Mouse (Mus musculus) CD4-positive, CD25-positive, alpha-beta regulatory T cell, adult 2 months (primary cell): Measurements from ENCODE around the gene Rtl1.

Experiments used
- DNase-seq: peaks from one replicate; pipeline ENCODE4 v3.0.0-alpha.2; 2012; ENCODE audit warnings: low read depth, low spot score

The Rtl1 gene

DNA sequence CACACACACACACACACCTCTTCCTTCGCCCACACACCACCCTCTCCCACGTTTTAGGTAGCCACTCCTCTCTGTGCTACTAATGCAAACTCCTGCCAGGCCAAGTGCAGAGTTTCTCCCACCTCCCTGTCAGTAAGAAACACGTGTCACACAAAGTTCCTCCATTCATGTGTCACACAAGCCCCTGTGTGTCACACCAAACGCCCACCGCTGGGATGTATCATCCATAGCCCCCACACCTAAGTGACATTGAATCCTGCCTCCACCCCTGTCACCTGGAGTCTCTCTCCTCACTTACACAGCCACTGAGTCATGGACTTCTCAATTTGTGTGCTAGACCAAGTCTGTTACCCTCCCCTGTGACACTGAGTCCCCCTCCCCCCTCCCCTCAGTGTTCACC, 17.9 kb downstream of the Rtl1 start:
- no peak for DNase-seq

DNA sequence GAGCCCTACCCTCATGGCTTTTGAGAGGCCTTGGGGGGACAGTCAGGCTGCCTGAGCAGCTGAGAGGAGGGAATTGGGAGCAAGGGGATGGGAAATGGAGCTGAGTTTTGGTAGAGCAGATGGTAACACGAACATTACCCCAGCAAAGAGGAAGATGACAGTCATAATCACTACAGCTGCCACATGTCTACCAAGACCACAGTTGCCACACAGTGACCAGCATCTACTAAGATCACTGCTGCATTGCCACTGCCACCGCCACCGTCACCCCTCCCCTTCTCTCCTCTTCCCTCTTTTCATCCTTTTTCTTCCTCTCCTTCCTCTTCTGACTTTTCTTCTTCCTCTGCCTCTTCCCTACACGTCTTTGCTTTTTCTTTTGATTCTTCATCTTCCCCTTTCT, 27.9 kb downstream of the Rtl1 start:
- DNase-seq = no peak

DNA sequence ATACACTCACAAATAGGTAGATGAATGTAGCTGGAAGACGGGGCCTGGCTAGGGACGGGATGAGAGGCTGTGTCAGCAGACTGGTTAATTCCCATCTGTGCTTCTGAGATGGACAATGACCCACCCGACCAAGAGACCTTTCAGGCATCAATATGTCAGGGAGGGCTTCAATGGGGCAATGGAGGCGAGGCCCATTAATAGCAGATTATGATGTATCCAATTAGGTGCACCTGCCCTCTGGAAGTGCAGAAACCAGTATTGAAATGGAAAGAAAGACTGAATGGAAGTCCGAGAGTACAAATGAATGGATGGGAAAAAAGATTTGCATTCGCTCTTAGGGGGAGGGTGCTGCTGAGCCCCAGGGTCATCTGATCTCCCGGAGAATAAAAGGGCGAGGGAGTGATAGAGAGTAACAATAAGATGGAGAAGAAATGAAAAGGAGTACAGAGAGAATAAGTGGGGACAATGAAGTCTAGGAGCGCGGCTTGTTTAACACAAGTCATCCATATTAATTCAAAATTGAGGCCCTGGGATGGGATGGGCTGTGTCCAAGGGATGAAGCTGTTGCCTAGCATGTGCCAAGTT, 39.9 kb downstream of the Rtl1 start:
- DNase-seq = no peak

DNA sequence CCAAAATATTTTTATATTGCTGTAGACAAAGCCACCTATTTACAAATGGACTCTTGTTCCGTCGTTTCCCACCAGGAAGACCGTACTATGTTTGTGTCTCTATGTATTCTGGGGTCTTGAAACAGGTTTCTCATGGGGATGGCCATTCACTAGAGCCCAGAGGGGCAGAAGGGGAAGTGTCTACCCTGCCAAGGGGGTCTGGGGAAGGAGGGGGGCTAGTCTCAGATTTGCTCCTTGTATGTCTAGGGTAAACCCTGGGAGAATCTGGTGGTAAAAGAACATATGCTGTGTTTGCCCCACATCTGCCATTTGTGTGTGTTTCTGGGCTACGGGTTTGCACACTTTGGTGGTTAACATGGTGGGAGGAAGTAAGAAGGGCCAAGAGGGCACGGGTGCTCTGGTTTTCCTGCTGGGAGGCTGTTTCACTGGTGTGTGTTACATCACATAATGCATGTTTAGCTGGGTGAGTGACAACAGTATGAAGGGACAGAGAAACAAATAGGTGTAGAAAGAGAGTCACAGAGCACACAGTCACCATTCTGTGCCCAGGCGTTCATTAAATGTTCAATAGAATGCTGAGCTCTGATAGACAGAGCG, 41.1 kb downstream of the Rtl1 start:
- DNase-seq = no peak

DNA sequence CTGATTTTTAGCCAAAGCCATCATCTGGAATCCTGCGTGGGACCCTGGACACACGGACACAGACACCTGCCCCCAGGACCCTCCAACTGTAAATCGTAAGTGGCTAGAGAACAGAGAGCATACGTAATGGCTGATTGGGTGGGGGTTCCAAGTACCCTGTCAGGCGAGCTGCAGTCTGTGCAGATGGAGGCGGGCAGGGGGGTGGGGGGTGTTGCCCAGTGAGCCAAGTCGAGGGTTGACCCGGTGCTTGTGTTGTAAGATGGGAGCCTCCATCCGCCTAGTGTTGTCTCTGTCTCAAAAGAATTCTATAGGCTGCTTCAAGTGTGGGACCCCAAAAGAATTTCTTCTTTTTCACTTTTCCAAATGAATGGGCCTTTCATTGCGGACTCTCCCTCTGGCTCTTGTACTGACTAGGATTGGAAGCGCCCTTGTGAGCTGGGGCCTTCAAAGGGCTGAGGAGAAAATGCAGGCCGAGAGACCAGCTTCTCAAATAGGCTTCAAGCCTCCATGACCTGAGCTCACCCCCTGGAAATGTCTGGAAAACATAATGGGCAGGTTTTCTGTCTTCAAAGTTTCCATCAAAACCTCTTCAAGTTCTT, 41.8 kb downstream of the Rtl1 start:
- DNase-seq = no peak

DNA sequence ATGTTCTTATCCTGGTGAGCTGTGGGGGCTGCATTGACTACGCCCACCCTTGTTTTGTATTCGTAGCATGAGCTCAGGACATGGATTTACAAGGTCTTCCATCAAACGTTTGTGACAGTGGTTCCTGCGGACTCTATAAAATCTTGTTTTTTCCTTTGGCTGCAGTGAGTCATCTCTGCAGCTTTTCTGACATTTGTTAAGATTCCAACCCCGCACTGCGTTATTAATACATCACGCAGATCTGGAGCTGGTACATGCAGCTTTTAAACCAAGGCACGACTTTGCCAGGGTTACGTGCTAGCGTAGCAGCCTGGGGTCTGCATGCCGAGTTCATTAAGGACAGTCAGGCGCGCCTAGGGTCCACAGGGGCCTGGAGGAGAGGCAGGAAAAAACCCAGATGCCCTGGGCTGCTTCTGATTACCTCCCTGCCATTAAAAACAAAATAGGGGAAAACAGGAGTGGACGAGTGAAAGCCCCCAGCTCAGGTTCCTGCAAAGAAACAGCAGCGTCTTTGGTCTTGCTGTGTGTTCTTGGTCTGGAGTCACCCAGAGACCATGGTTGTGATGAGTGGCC, 44.2 kb downstream of the Rtl1 start:
- no peak for DNase-seq

DNA sequence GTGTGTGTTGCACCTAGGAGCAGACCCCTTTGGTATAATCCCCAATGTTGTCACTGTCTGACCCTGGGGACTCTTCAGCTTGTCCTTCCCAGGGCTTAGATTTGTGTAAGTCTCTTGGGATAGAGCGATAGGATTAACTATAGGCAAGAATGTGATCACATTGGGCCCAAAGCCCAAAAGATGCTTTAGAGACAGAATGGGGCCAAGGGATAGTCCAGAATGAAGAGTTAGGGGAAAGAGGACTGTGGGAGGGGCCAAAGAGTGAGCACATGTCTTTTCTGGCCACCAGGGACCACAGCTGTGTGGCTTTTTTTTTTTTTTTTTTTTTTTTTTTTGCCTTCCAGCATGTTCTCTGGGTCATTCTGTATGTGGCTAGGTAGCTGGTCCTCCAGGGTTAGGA, 46.6 kb downstream of the Rtl1 start:
- DNase-seq = no peak

DNA sequence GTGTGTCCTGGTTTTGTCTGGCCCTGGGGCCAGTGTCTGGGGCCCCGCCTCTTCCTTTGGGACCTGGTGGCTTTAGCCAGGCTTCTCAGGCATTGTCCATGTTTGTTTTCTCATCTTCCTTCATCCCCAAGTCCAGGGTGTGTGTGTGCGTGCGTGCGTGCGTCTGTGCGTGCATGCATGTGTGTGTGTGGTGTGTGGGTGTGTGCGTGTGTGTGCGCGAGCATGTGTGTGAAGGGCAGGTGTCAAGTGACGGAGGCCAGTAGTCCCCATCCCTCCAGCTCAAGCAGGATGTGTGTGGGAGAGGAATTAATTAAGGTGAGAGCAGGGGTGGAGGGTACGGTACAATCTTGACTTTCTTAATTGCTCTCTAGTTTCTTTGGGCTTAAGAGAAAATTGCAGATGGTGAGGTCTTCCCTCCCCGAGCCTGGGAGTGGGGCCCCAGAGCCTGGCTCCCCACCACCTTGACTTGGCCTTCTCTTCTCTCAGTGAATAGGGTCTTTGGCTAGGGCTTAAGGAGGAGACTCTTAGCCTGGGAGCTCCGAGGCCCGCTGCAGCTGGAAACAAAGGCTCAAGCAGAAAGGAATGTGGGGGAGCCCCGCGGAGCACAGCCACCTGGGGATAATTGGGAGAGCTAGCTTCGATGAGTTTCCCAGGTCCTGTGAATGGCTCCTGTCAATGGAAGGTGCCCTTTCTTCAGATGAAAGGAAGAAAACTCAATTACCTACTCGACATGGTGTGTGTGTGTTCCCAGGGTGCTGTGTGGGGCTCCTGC, 47.2 kb downstream of the Rtl1 start:
- peak; percentile 8 for DNase-seq

DNA sequence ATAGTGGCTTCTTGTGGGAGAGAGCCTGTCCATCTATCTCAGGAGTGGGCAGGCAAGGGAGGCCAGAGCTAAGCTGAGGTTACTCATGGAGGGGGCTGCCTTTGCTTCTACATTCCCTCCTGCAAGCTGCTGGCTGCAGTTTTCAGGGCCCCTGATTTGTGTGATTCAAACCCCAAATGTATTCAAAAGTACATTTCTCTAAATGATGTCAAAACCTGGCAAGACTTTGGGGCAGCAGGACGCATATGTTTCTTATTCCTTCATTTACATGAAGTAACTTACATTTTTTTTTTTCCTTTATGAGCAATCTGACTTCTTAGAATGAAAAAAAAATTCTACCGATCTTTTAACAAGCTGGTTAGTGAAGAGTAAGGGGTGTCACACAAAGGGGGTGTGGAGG, 48.4 kb downstream of the Rtl1 start:
- no peak for DNase-seq

DNA sequence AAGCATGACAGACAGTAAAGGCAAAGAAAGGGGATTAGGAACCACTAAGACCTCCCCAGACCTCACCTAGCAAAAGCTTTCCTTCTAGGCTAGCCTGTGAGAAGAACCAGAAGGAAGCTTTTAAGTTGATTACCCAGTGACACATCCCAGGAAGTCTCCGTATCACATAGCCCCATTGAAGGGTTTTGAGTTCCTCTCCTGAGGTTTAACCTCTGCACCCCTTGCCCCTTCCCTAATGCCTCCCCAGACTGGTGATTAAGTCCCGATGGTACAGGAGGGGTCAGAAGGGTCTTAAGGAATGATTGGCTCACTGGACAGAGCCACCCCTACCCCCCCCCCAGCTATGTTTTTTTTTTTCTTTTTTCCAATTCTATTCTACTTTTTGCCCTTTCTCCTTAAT, 53.0 kb downstream of the Rtl1 start:
- no peak for DNase-seq

DNA sequence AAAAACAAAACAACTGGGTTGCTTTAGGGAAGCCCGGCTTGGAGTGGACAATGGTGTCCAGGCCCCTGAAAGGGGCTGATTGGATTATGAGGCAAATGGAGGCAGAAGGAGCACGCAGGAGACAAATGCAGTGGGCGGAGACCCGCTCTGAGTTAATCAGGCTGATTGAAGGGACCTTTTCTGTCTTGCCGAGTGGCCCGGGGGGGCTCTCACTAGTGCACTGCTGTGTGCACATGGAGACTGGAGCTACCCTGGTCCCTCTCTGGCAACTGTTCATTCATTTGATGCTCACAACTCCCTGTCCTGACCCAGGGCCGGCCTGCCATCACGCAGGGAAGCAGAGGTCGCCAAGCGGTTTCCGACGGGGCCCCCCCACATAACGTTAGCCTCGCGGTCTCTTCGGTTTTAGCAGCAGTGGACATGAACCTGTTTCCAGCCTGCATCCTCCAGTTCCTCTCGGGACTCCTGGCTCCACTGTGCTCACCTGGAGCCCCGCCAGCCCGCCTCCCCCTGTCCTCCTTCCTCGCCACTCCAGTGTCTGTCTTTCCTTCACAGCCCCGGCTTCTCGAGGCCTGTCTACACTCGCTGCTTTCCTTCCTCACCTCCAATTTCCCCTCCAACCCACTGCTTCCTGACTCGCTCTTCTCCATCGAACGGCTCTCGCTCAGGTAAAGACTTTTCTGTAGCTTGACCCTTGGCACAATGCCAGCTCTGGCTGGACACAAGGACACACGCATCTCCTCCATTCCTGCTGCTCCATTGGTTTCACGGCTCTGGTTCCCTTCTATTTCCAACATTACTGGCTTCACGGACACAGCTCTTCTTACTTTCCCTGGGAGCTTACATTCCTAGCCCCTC, 54.0 kb downstream of the Rtl1 start:
- no peak for DNase-seq

DNA sequence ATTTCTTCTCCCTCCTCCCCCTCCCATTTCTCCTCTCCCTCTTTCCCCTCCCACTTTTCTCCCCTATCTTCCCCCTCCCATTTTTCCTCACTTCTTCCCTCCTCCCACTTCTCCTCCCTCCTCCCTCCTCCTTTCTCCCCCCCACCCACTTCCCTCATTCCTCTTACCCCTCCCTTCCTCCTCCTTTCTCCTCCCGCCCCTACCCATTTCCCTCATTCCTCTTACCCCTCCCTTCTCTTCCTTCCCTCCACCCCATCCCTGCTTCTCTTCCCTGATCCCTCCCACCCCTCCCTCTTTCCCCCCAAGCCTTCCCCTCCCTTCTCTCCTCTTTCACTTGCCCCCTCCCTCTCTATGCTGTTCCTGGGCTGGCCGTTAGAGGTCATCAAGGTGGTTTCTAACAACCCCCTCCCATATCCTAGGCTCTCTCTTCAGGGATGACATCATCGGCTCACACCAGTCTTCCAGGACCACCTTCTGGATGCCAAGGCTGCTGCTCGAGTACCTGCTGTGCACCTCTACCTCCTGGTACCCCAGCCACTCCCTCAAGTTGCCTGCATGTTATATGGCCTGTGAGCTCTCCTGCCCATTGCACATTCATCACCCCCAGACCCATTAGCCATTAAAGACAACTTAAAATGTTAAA, 56.7 kb downstream of the Rtl1 start:
- DNase-seq = no peak

DNA sequence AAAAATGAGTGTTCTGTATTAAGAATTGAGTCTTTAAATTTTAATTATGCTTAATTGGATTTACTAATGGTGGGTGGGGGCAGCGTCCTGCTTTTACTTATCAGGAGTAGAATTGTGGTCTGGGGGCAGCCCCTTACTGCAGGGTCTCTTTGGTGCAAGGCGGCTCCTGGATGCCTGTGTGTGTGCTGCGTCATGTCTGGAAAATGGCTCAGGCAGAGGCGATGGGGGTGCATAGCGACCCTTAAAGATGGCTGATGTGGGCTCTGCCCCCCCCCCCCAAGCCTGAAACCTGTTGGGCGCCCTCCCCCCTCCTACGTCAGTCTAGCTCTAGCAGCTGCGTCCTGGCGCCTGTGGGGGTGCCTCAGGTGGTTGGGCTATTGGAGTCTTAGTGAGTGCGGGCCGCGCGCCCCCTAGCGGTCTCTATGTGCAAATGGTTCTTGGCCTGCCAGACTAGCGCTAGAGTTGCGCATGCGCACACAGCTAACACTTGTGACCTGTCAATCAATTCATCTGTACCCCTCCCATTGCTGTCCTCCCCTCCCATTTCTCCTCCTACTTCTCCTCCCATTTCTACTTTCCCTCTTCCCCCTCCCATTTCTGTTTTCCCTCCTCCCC, 57.4 kb downstream of the Rtl1 start:
- peak; percentile 76 for DNase-seq

DNA sequence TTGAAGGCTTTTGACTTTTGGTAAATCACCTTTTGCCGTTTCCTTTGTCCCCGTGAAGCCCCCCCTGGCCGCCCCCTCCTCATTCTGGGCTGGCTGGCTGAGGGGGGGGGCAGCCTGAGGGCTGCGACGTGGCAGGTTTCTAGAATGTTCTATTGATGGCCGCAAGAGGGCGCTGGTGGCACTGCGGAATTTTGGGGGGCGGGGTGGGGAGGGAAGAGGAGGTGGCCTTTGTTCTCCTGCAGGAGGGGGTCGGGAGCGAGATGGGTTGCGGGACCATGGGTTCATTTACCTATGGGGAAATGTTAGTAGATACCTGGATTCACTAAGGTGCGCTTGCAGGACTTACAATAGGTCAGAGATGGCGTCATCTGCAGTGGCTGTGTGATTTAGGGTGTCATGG, 58.1 kb downstream of the Rtl1 start:
- peak; percentile 25 for DNase-seq

DNA sequence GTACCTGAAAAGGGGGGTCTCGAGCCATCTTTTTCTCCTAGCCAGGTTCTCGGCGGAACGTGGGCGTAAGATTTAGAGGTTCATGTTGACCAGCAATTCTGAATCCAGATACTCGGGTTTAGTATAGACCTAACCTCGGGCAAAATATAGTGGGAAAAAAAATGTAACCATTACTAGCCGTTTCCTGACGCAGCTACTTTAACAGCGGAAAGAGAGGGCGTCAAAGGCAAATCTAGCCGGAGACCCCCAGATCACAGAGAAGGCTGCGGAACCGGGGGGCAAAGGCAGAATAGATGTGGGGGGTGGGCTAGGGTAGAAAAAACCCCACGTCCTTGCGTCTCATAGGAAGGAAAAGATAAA, 58.6 kb downstream of the Rtl1 start:
- no peak for DNase-seq

DNA sequence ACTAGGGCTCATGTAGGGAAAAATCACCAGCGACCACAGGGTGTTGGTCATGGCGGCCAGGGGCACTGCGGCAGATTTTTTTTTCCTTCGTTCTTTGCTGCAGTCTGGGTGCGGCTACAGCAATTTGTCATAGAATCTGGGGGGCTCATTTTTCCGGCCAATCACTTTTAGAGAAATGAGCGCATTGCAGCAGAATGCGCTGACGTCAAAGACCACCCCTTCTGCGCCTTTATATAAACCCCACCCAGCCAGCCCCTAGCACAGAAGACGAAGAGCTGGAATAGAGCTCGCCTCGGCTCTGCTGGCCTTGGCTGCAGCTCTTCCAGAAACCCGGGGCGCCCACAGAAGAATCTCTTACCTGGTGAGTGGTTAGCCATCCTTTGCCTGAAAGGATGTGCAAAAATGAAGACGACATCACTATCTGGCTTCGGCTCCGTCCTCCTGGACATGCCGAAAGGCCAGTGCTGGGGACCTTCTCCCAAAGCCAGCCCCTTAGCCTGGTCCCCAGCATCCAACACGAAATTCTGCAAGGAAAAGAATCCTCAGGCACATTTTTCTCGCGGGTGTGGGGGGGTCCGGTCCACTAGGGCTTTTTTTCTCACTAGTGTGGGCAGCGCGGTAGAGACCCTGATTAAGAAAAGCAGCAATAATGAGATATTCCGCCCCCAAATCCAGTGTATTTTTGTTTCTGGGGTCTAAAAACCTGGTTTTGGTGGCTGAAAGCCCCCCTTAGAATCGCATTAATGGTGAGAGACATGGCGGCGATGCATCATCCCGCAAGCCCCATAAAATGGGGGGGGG, 59.2 kb downstream of the Rtl1 start:
- no peak for DNase-seq

DNA sequence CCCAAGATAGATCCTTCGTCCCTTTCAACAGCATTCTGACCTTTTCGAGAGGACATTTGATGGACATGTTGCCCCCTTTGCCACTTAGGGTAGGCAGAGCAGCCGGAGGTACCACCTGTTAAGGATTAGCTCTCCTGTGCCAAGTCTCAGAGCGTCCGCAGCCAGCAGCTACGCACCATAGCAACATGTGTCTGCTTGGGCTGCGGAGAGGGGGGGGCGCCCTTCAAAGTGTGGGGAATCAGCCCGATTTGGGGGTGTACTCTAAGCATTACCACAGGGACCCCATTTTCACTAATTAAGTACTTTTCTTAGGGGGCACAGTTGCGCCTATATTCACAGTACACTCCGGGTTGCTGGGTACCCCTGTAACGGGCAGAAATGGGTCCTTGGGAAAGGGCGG, 60.2 kb downstream of the Rtl1 start:
- no peak for DNase-seq
